Mouse (Mus musculus): Measurements from ENCODE around the gene Capn1.
A peak's percentile ranks its signal among the peaks of the same experiment; 100 is the strongest.

Capn1 gene

DNA sequence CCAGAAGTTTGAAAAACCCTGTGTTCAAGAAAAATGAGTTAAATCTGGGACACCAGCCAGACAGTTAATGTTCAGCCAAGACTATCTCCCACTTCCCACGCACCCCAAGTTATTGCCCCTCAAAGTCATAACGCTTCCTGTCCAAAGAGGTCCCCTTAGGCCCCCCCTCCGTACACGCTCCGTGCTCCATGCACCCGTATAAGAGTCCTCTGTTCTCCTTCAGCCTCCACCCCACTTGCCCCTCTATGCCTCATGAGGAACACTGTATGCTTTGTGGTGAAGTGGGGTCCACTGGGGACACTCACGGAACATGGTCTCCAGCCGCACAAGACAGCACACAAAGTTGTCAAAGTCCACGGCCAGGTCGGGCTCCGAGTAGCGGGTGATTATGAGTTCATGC, 25.7 kb downstream of the Capn1 start:
- DNase-seq (ENCODE audit: low read depth, low spot score) = no peak

DNA sequence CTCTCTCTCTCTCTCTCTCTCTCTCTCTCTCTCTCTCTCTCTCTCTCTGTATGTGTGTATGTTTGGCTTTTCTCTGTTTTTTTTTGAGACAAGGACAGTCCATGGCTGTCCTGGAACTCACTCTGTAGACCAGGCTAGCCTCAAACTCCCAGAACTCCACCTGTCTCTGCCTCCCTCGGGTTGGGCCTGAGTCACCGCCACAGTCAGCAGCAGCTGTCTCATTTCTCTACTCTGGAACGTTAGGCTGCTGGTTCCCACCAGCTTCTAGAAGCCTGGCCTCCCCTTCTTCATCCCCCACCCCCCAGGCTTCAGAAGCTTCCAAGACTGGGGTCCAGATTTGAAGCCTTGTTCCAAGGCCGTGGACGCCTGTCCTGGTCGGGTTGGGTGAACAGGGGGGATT, 26.1 kb downstream of the Capn1 start:
- DNase-seq (ENCODE audit: low read depth, low spot score) = no peak

DNA sequence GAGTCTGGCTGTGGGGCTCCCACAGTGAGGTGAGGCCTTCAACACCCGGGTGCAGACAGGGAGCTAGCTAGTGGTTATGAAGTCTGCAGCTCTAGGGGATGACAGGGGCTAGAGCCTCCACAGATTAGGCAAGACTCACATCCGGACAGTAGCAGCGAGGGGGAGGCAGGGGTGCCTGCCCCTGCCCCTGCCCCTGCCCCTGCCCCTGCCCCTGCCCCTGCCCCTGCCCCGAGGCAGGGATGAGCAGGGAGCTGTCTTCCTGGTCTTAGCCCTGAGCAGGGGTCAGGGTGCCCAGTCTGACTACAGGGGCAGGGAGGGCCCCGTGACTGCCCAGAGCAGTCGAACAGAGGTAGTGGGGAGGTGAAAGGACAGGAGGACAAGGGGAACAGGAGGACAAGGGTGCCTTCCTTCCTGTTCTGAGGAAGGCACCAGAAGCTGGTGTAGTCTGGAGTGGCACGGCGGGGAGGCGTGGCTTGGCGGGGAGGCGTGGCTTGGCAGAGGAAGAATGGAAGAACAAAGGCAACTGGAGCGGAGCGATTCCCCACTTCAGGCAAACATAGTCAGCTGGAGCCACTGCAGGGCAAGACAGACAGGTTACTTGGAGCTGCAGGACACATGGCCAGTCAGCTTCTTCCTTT, 26.8 kb downstream of the Capn1 start:
- peak; percentile 46 for DNase-seq (ENCODE audit: low read depth, low spot score)

DNA sequence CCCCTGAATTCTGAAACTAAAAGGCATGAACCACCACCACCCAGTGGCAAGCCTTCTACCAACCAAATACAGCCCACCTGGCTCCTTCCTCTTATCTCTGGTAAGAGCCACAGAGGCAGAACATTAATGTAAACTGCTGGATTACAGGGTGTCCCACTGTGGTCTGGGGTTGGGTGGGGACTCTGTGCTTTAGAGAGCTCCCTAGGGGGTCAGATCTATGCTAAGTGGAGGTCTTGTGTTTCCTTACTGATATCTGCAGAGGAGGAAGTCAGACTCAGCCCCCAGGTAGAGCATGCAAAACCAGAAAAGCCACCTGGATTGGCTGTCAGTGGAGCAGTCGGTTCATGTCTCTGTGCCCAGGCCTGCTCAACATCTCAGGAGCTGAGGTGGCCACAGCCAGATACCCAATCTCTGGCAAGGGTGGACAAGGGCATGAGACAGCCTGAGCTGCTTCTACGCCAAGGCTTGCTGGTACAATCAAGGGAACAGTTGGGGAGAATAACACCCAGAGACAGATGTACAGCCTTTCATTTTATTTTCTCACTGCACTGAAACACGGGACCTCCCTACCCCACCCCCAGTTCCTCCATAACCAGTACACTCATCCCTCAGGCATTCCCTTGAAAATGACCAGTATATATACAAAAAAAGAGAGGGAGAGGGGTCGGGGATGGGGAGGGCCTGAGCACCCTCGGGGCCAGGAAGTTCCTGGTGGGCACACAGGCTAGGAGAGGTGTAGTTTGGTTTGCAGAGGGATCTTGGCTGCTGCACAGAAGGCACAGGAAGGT, 27.5 kb downstream of the Capn1 start:
- DNase-seq (ENCODE audit: low read depth, low spot score) = no peak

DNA sequence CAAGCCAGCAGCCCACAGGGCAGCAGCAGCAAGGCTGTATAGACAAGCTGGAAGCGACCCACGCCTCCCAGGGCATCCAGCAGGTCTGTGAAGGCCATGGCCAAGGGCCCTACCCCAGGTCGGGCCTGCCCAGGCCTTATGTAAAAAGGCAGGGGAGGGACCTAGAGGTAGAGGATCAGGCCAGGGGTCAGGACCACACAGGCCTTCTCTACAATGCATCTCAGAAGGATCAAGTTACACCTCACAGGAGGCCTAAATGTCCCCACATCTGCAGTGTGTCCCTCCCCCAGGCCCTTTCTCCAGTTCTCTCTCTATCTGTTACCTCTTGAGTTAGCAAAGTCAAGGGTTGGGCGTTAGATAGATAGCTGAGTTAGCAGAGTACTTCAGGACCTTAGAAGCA, 29.7 kb downstream of the Capn1 start, which contains the start of gene Slc22a20:
TSS of gene Slc22a20 (minus strand) at position 101 of the 400 bp plus-strand sequence.
- DNase-seq (ENCODE audit: low read depth, low spot score) = no peak

DNA sequence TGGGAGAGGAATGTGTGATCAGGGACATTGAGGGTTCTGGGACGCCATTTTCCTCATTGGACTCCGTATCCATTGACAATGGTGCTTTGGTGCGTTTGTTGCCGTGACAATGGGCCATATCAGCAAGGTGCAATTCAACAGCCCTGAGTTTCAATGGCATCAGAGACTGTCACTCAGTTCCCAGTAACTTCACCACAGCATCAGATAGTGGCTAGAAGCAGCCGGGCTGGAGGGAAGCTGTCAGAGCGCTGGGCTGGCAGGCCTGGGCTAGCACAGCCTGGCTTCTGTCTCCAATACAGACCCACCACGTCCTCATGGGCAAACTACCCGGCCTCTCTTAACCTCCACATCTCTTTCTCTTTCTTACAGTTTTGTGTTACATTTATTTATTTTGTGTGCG, 35.2 kb downstream of the Capn1 start:
- DNase-seq (ENCODE audit: low read depth, low spot score) = no peak

DNA sequence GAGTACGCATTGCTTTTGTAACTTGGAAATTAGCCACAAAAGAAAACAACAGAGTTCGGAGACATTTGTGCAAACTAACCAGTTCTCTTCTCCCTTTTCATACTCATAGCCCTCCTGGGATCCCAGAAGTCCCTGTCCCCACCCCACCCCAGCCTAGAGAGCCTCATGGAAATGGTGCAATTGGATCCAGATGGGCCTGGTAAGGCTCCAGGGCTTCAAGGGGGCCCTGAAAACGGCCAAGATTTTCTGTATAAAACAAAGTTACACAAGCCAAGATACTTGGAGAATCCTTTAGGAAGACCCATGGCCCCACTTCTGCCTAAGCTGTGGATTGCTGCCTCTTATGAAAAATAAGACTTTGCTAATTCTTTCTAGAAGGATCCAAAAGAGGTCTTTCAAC, 38.0 kb downstream of the Capn1 start:
- no peak for DNase-seq (ENCODE audit: low read depth, low spot score)

DNA sequence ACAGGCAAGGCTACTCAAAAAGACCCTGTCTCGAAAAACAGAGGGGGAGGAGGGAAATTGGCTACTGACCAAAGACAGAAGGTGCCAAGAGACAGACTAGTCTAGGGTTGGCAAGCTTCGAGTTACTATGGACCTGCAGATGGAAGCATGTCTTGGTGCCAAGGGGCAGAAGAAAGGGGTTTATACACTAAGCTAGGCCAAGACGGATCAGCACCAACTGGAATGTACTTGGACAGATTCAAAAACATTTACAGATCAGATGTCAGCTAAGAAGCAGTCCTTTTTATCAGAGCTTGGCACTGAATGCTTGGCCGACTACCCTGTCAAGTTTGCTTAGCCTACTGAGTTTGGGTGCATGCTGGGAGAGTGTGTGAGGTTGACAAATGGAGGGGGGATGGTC, 40.0 kb downstream of the Capn1 start:
- DNase-seq (ENCODE audit: low read depth, low spot score) = no peak

DNA sequence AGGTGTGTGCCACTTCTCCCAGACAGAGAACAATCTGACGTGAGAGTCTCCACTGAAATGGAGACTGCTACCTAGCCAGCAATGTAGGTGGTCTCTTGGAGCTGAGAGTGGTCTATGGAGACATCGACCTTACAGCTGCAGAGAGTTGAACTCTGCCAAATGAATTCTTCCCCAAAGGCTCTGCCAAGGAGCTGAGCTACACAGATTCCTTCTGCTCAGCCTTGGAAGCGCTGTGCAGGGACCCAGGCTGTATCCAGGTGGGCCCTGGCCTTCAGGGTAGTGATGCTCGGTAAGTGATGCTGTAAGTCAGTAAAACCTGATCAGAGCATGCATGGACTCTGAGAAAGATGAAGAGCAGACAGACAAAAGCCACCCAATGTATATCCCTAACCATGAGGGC, 40.6 kb downstream of the Capn1 start:
- no peak for DNase-seq (ENCODE audit: low read depth, low spot score)

DNA sequence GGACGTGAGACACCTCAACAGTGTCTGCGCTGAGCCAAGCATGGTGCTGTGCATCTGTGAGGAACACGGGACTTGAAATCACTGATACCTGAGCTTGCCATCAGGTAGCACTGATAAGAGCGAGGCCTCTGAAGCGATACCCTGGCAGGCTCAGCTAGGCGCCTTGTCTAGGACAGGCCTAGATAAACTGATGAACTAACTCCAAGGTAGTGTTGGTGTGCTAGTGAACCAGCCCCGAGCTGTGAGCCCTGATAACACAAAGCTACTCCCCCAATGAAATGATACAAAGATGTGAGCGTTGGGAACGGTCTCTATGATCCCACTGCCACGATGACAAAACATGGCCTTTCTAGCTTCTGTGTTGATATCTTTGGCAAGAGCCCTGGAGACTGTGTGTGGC, 48.0 kb downstream of the Capn1 start:
- no peak for DNase-seq (ENCODE audit: low read depth, low spot score)

DNA sequence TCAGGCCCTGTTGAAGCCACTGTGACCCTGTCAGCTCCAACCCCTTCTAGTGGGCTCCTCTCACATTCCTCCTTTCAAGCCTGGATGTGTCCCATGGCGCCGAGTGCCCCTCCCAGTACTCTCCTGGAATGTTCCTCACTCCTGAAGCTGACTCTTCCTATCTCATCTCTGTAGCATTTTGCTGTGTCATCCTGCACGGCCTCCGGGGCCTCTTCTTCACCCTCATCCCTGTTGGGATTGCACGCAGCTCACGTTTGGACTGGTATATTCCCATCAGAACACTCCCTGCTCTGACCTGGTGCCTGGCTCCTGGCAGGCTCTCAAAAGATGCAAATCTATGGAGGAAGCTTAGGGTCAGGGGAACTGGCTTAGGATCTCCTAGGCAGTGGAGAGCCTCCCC, 48.9 kb downstream of the Capn1 start:
- peak; percentile 43 for DNase-seq (ENCODE audit: low read depth, low spot score)

DNA sequence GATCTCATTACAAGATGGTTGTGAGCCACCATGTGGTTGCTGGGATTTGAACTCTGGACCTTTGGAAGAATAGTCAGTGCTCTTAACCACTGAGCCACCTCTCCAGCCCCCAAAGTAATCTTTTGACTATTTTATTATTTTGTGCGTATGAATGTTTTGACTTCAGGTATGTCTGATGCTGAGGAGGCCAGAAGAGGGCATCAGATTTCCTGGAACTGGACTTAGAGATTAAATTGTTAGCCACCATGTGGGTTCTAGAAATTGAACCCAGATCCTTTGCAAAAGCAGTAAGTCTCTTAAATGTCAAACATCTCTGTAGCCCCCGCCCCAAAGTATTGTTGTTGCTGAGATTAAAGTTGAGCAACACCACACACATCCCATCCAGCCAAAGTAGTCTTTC, 49.8 kb downstream of the Capn1 start:
- DNase-seq (ENCODE audit: low read depth, low spot score) = no peak

DNA sequence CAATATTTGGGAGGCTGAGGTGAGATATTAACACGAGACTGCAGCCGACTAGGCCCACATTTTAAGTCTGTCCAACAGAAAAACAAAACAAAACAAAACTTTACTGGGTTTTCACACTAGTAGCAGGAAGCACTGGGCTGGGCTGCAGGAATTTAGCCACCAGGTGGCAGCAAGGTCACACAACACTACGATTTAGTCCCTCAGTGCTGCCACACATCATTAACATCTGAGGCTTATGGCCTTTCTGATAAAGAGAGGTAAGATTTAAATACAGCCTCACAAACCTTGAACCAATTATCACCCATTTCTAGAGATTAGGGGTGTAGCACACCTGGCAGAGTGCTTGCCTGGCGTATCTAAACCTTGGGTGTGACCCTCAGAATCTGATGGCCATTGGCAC, 50.4 kb downstream of the Capn1 start:
- DNase-seq (ENCODE audit: low read depth, low spot score) = peak; percentile 83

DNA sequence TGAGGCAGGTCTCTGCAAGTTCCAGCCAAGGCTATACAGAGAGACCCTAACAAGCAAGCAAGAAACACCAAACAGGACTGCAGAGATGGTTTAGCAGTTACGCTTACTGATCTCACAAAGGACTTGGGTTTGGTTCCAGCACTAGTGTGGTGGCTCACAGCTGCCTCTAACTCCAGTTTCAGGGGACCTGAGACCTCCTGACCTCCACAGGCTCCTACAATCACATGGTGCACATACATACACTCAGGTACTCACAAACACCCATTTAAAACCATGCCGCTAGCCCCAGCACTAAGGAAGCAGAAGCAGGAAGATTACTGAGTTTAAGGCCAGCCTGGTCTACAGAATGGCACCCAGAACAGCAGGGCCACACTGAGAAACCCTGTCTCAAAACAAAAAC, 50.9 kb downstream of the Capn1 start:
- no peak for DNase-seq (ENCODE audit: low read depth, low spot score)

DNA sequence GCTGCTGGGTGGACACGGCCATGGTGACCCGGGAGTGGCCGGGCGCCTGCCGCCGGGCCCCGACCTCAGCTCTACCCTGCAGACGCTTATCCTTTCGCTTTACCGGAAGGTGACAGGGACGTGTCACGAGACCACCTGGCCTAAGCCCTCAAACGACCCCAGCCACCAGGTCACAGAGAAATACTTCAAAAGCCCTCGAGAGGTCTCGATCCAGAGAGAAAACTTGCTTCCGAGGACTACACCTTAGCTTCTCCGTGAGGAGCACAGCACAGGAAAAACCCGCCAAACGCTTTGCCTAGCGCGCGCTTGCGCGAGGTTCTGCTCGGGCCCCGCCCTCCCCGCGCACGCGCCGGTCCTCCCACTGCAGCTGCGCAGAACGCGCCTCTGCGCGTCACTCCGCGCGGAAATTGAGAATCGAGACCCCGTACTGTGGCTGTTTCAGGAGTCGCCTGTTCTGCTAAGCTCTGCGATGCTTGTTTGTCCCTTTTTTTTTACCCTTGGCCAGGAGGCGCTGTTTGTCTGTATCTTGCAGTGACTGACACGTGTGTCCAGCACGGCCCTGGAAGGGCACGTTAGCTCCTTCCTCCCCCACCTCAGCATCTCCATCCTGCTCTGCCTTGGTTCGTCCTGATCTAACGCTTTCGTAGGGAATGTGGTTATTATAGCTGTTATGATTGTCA, 51.7 kb downstream of the Capn1 start, which contains the start of gene Pola2:
TSS of gene Pola2 (minus strand) at position 320 of the 680 bp plus-strand sequence.
- DNase-seq (ENCODE audit: low read depth, low spot score) = peak; percentile 89

DNA sequence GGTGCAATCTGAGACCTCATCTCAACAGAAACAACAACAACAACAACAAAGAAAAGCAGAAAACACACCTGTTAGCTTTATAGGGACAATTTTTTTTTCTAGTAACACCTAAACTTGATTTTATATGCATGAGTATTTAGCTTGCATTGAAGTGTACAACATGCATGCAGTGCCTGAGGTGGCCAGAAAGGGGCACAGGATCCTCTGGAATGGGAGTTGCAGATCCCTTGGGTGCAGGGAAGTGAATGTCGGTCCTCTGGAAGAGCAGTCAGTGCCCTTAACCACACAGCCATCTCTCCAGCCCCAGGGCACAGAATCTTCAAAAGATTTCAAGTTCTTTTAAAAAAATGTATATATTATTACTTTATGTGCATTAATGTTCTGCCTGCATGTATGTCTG, 53.0 kb downstream of the Capn1 start:
- no peak for DNase-seq (ENCODE audit: low read depth, low spot score)

DNA sequence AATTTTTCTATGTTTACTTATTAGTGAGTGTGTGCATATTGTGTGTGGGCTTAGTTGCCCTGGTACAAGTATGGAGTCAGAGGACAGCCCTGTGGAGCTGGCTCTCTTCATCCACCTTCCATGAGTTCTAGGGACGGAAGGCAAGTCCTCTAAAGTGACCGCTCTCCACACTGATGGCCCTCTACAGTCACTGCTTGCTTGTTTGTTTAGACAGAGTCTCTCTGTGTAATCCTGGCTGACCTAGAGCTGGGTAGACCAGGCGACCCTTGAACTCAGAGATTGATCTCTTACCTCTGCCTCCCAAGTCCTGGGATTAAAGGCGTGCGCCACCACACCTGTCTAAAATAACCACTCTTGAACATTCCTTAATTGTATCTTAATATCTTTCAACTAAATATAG, 58.3 kb downstream of the Capn1 start:
- DNase-seq (ENCODE audit: low read depth, low spot score) = no peak

DNA sequence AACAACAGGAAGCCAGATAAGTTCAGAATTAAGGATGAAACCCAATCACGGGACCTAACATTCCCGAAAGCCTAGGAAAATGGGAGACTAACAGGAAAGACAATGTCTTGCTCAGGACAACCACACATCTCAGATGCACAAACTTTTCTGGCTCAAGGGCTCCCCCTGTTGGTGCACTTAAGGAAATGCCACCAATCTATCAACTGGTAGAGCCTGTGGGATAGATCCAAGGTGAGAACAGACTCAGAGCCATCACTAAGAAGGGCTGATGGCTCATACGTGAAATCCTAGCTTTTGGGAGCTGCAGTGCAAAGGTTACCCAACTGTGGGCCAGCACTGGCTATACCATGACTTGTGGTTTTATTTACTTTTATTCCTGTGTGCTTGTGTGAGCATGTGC, 59.0 kb downstream of the Capn1 start:
- peak; percentile 85 for DNase-seq (ENCODE audit: low read depth, low spot score)

DNA sequence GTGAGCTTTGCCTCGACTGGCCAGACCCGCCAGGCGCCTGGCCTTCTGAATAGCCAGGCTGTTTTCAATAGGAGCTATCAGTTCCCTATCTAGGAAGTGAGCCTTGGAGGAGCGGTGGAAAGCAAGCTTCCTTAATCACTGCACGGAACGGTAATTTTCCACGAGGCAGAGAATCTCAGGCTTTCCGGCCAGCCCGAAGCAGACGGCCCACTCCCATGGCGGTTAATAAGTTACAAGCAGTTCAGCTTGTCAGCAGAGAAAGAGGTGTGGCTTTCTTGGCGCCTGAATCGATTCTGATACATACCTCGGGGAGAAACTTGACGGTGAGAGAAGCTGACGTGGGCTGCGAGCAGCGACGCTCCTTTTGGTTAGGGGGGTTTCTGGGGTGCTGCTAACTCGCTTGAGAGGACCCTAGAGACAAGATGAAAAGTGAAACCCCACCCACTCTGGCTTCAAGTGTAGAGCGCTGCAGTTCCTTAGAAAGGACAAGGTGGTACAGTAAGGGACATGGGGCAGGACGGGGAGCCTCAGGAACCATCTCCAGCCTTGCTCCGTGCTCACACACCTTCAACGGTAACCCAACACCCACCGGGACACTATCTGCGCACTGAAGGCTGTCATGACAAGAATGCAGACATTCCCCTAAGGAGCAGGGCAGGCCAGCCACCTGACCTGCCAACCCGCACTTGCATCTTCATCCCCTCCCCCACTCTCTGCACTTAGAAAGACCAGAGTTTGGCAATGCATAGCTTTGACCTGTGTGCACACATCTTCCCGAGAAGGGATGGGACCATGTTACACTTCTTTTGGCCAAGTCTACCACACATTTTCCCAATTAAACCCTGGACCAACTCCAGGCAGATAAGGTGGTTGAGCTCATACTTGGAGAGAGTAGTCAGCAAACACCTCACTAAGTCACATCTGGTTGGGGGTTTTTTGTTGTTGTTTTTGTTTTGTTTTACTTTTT, 59.7 kb downstream of the Capn1 start:
- DNase-seq (ENCODE audit: low read depth, low spot score) = no peak

DNA sequence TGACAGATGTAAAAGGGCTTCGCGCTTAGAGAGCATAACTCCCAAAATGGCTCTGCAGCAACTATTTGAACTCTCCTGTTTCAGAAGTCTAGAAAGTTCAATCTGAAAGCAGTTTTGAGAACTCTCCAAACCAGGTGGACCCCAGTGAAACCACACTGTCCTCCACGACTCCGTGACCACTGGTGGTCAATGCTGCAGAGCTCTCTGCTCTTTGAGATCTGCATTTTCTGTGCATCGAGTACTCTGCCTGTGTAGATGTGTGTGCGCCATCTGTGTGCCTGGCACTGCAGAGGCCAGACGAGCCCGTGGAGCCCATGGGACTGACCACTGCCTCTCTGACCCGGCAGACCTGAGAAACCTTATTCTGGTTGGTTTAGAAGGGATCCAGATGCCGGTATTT, 60.8 kb downstream of the Capn1 start:
- no peak for DNase-seq (ENCODE audit: low read depth, low spot score)

DNA sequence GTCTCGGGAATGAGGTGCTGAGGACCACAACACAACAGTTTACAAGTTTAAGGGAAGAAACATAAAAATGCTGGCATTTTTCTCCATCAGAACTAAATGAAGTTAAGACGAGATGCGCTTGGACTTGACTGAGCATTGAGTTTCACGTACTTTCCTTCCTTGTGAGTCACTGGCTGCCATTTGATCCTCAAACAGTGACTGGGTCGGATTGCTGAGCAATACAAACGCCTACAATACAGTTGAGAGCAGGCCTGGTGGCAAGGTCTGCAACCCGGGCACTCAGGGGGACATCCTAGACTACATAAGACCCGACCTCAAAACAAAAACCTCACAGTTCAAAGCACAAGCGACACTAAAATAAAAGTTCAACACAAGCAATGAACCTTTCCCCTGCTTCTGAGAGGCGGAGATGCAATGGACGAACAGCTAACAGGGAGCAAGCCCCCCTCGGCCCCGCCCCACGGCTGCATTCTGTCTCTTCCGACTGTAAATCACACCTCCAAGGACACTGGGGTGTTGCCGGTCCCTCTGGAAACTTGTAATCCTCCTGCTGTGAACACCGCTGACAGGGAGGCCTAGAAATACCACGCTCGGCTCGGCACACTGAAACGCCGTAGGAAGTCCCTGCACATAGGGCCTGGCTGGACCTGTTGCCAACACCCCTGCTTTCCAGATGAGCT, 61.5 kb downstream of the Capn1 start:
- peak; percentile 45 for DNase-seq (ENCODE audit: low read depth, low spot score)

Measured in ES-CJ7 (cell line).